Mouse (Mus musculus) cerebellum, postnatal 4 days (tissue): ENCODE measurements at regions not wholly inside any gene's neighbourhood (a gene's known extent, or its start where the extent isn't known, plus 50 kb on each side); places are given as distances from the start of the nearest gene placed in this dataset.

Experiments used
- DNase-seq, 2 experiments: peaks; one replicate each; pipeline ENCODE4 v3.0.0; 2022; ENCODE audit warnings: low spot score in 2 of 2, mixed read lengths in 1 of 2

- DNase-seq = no peak
These were observed 88.6 kb upstream of the Adamts9 start for GRCm38 (mm10) chr6:93031812-93032330.

GRCm38 (mm10) chr6:93026068-93027022 is 83.1 kb upstream of the Adamts9 start:
- peak in 1 of 2 experiments; percentile 37 for DNase-seq

- no peak for DNase-seq
These were observed 71.2 kb upstream of the Adamts9 start for GRCm38 (mm10) chr6:93014534-93014933.

DNA sequence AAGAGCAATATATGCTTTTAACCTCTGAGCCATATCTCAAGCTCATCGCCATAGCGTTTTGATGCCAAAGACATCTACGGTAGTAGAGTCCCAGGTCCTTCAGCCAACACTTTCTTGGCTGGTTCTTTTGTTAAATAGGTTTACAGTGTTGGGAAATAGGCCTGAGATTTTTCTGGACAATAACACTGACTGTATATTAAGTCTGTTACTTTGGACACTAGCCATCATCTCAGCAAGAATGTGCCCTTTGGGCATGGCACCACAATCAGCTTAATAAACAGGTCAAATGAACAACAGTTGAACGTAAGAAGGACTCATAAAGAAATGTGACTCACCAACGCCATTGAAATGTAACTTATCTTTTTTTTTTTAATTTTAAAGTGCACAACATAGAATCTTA is 68.6 kb upstream of the Adamts9 start:
- no peak for DNase-seq

DNA sequence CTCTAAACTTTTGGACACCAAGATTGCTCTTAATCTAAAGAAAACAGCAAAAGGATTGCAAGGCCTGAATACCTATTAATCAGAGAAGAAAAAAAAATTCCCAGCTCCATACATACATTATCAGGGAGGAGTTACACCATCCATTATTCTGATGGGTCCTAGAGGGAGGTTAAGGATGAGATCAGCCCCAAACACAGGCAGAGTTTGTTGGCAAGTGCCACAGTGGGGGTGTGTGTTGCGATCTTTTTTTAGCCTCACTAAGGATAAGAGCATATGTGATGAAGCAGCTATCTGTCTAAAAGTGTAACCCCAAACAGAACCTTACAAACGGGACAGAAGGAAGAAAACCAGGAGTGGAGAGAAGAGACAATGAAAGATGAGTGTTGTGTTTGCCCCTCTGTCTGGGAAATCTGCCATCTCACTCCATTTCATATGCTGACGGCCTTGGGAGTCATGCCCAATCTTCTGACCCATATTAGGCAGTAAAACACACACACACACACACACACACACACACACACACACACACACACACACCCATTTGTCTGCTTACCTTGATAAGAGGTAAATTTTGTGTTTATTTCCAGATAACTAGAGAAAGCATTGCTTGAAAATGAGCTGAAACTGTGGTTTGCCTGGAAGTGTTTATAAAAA is 61.4 kb upstream of the Adamts9 start:
- no peak for DNase-seq

GRCm38 (mm10) chr6:93003812-93004211 is 60.5 kb upstream of the Adamts9 start:
- DNase-seq = no peak

GRCm38 (mm10) chr6:92993647-92994046 is 50.4 kb upstream of the Adamts9 start:
- no peak for DNase-seq
